Mouse (Mus musculus) right cerebral cortex, postnatal 25 days (tissue): Measurements from ENCODE around the gene Zc3hav1l.

Experiments
- DNase-seq: peaks from one replicate; pipeline ENCODE4 v3.0.0; 2022

Gene Zc3hav1l

DNA sequence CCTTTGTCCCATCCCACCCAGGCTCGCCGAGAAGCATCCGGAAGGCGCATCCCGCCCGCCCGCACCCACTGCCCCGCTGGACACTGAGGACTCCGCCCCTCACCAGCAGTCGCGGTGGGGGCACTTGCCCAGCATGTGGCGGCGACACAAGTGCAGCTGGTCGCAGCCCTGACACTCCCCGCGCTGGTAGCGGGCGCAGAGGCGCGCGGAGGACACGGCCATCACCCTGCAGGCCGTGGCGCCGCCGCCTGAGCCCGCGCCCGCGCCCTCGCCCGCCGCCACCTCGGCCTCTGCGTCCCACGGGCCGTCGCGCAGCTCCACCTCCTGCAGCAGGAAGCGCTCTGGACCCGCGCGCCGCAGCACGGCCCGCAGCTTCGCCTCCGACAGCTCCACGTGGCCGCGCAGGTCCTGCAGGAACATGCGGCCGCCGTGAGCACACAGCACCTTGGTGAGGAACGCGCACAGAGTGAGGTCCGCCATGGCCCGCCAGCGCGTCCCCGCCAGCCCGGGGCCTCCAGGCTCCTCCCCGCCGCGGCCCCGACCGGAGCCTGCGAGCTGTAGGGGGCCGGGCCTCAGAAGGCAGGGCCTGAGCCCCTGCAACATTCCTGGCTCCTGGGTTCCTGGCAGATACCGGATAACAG is at the start of gene Zc3hav1l:
Gene Zc3hav1l, minus strand, starts transcription at position 499 of the 641 bp plus-strand sequence.
- DNase-seq = peak; percentile 70

DNA sequence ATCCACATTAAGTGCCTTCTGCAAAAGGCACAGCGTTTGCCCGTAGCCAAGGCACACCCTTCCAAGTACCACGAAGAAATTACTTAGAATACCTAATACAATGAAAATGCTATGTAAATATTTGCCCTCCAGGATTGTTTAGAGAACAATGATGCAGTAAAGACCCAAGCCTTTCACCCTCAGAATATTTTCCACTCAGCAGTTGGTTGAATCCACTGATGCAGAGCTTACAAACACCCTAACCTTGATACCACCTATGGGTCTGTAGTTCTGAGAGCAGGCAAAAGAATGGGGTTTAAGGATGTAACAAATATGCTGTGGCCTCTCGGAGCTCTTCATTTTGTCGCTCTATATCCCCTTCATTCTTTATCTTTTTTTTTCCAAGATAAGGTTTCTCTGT is 48.8 kb upstream of the Zc3hav1l start:
- no peak for DNase-seq

DNA sequence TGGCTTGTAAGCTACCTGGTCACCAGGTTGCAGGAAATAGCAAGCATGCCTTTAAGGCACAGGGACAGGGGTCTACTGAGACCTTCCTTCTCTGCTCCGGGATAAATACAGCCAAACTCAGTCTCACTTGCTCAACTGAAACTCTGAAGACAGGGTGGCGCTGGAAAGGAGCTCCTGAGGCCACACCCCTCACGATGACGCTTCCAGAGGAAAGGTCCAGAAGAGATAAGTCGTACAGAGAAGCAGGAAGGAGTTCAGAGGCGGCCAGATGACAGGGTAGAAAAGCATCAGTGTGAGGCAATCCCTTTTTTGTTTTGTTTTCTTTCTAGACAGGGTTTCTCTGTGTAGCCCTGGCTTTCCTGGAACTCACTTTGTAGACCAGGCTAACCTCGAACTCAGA is 46.7 kb upstream of the Zc3hav1l start:
- DNase-seq = no peak

DNA sequence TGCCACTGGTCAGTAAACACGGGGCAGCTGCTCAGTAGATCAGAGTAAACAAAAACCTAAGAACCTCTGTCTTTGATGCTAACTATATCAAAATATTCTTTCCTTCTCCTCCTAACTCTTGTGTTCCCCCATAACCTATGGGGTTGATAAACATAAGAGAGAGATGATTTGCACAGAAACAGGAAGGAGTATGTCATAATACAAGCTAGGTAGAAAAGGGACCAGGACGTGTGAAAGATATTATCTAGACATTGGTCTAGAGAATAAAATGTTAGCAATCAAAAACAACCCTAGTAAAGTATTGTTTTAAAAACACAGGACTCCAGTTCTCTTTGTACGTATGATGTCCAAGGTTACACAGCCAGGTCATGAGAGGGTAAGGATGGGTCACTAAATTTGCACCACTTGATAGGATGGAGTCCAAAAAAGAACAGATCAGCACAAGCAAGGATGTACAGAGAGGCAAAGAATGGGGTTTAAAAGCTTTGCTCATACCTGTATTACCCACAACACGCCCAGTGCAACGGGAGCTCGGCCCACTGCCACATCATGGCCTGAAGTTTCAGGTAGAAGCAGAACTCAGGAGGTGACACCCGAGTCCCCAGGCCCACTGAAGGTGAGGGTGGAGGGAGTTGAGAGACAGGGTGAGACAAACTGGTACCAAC is 45.1 kb upstream of the Zc3hav1l start:
- no peak for DNase-seq

DNA sequence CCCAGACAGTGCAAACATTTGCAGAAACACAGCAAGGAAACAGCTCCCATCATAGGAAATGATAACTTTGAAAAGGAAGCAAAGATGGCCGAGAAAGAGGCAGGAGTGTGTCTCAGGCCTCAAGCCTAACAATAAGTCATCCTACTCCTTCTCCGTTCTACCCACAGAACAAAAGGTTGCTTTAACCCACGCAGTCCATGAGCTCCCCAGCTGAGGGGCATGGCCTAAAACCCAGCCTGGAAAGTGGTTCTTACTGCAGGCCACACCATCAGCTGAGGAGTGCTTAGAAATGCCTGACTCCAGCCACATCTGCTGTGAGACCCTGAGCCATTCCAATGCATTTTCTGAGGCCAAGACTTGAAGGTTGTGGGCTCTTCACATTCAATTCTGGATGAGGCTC is 44.5 kb upstream of the Zc3hav1l start:
- no peak for DNase-seq

DNA sequence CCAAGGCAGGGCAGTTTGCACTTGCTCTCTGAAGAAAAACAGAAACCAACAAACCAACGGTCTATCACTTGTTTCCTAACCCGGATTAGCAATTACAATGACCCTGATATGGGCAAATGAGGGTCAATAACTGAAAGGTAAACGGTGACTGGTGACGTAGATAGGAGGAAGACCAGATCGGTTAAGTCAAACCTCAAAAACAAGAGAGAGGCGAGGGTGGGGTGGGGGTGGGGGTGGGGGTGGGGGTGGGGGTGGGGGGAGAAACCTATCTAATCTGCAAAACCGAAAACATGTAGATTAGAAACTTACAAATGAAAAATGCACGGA is 43.6 kb upstream of the Zc3hav1l start:
- no peak for DNase-seq

DNA sequence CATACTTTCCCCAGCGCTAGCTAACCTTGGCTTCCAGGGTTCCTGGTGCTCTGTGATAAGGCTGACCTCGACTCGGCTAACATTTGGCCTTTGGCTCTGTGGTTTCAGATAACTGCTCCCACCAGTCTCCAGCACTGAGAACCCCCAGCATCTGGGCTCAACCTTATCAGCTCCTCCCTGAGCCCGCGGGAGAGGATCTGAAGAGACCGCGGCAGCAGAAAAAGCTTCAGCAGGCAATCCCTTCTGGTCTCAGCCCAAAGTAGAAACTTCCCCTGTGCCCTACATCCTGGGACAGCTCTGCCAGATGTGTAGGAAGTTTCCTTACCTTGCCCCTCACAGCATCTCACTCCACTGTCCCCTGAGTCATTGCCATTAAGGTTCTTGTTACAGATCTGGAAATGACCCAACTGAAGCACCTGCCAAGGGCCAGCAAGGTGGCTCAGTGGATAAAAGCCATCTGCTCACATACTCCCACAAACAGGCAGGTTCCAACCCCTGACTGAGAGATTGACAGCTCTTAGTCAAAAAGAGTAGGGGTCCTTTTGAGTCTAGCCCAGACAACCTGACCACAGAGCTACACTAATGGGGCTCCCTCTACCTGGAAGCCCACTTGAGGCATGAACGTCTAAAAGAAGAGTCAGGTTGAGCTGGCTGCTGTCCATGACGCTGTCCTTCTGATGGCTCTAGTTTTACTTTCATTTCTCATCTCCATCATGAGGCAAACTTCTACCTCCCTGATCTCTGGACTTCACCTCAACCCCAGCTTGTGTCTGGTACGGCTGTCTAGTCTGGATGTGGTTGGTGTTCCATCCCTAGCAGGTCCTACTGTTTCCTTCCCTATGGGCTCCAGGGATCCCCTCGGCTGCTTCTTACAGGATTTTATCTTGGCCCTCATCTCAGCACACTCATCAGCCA is 42.9 kb upstream of the Zc3hav1l start:
- no peak for DNase-seq

DNA sequence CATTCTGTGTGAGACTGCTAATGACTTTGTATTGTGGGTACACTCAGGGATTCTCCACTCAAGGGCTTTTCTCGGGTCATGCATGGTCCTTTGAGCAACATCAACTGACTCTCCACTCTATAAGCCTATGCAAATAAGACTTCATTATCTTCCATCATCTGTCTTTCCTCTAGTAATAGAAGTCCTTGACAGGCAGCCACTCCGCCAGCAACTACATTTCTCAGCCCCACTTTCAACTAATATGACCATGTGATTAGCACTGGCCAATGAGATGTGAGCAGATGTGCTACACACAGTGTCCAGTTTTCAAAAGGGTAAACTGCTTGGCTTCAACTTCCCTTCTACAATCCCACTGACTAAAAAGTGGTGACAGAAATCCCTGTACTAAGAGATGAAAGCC is 40.0 kb upstream of the Zc3hav1l start:
- no peak for DNase-seq

DNA sequence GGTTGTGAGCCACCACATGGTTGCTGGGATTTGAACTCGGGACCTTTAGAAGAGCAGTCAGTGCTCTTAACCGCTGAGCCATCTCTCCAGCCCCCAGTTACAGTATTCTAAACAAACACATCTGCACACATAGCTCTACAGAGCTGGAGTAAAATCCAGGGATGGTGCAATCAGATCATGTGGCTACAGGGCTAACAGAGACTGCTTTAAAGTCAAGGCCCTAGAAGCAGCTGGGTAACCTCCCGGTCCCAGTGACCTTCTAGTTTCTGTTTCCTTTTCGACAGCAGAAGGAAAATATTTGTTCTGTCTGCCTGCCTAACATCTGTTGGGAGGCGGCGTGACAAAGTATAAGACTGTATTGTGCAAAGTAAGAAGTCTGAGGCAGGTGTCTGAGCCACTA is 38.9 kb upstream of the Zc3hav1l start:
- no peak for DNase-seq

DNA sequence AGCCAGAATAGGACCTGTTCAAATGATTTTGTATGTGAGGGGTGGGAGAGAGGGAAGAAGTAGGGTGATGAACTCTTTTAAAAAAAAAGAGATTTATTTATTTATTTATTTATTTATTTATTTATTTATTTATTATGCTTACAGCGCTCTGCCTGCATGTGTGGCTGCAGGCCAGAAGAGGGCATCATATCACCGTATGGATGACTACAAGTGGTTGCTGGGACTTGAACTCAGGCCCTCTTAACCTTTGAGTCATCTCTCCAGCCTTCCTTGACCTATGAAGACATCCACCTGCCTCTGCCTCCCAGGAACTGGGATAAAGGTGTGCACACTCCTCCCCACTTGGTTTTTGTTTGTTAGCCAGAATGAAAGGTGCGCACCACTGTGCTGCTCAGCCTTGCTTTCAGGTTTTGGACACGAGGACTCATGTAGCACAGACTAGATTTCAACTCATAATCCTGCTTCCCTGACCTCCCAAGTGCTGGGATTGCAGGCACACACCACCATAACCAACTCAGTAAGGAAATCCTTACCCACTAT is 38.2 kb upstream of the Zc3hav1l start:
- DNase-seq = no peak

DNA sequence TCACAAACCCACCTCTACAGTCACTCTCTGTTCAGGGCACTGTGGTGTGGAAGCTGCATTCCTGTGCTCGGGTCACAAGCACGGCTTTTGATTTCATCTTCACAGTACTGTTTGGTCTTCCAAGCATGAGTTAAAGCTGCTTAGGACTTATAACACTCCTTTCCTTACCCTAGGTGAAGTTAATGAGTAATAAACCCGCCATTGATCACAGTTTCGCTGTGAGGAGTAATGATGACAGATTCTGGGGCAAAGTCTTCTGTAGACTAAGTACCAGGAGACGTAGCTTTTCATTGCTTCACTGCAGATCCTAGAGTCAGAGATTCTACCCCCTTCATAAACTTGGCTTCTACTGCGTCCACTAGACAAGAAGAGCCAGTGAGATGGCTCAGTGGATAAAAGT is 36.2 kb upstream of the Zc3hav1l start:
- no peak for DNase-seq

DNA sequence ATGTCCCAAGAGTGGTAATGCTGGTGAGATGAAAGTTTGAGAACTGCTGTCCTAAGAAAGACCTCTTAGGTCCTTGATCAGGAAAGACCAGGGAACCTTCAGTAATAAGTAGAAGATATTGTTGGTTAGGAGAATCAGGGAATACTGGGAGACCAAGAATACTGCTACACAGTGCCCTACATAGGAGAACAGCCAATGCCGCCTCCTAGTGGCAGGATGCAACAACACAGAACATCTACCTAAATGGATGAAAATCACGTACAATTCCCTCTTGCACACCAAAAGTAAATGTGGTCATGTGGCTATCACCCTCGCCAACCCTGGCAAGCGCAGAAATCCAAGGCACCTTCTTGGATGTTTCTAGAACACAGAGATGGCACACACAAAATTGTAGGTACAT is 27.5 kb upstream of the Zc3hav1l start:
- peak; percentile 43 for DNase-seq

DNA sequence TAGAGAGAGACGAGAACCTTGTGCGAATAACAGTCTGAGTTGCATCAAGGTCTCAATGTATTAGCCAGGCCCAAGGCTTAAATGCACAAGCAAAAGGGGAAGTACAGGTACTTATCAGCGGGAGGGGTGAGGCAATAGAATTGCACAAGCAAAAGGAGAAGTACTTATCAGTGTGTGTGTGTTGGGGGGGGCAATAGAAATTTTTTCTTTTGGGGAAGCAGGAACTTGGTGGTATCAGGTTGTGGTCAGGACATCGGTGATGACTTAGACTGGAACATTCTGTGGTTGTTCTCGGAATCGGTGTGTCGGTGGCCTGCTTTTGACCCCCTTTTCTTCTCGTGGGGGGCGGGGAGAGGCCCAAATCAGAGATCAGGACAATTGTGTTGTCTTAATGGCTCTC is 21.6 kb upstream of the Zc3hav1l start:
- no peak for DNase-seq

DNA sequence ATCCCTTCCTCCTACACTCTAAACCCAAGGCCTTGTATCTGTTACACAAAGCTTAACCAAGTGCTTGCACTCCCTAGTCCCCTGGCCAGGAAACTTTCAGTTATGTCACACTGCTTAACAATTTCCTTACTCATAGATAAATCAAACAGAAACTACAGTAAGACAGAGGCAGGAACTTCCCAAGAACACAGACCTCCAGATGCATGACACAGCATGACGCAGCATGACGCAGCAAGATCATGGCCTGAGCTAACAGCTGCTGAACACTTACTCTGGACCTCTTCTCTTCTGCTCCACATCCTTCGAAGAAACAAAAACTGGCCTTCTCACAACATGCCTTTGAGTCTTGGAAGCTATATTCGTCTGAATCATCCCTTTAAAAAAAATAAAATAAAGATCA is 17.0 kb upstream of the Zc3hav1l start:
- DNase-seq = no peak

DNA sequence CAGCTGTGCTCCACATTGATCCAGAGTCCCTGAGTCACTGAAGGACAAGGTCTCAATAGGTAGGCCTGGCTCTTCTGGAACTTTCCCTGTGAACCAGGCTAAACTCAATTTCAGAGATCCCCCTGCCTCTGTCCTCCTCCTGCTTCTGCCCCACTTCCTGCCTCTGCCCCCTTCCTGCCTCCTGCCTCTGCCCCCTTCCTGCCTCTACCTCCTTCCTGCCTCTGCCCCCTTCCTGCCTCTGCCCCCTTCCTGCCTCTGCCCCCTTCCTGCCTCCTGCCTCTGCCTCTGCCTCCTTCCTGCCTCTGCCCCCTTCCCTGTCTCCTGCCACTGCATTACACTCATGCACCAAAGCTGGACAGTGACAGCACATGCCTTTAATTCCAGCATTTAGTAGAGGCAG is 10.7 kb upstream of the Zc3hav1l start:
- no peak for DNase-seq

DNA sequence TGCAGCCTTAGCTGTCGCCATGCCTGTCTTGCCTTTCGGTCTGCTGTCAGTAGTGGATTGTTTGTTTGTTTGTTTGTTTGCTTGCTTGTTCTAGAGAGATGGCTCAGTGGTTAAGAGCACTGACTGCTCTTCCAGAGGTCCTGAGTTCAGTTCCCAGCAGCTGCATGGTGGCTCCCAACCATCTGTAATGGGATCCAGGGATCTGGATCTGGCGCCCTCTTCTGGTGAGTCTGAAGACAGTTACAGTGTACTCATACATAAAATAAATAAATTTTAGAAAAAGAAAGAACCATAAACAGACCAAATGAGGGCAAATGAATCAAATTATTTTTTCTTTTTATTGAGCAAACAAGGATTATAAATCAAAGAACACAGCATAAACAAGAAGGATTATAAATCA is 5.9 kb upstream of the Zc3hav1l start:
- no peak for DNase-seq

DNA sequence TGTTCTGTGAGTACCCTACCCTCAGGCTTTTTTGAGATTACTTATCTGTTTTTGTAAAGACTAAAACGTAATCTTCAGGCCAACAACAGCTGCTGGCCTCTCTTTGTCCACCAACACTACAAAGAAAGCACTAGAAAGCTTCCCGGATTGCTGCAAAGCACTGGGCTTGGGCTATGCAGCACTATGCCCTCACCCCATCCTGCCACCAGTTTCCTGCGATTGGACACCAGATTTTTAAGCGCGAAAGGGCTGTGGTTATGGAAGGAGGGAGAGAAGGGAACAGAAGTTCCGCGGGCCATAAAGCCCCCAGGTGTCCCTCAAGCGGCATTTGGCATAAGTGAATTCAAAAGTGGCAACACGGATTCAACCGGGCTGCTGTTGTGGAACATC is 818 bp downstream of the Zc3hav1l start:
- peak; percentile 5 for DNase-seq

DNA sequence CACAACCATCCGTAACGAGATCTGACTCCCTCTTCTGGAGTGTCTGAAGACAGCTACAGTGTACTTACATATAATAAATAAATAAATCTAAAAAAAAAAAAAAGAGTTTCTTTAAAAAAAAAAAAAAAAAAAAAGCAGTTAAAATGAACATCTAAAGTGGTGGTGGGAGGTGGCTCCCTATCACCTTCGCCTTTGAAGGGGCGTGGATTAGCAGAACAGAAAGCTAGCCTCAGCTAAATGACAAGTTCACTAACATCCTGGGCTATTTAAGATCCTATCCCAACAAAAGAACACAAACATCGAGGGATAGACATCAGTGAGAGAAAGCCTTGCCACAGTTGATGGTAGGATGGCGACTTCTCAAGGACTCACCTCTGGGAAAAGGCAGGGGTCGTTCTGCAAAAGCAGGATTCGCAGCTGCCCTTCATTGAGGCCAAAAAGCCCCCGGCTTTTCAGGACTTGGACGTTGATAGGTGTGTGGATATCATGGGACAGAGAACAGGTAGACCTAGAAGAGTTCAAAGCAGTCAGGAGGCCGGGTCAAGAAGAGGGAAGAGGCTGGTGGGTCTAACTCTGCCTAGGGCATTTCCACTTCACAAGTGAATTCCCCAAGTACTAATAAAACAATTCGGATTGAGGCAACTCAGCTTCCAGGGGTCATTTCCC is 1.3 kb downstream of the Zc3hav1l start:
- DNase-seq = no peak

DNA sequence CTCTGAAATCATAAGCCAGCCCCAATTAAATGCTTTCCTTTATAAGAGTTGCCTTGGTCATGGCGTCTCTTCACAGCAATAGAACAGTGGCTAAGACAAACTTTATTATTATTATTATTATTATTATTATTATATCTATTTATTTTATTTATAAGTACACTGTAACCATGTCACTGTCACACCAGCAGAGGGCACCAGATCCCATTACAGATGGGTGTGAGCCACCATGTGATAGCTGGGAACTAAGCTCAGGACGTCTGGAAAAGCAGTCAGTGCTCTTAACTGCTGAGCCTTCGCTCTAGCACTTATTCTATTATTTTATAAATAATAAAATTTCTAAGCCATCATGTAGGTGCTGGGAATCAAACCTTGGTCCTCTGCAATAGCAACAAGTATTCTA is 5.4 kb downstream of the Zc3hav1l start:
- no peak for DNase-seq

DNA sequence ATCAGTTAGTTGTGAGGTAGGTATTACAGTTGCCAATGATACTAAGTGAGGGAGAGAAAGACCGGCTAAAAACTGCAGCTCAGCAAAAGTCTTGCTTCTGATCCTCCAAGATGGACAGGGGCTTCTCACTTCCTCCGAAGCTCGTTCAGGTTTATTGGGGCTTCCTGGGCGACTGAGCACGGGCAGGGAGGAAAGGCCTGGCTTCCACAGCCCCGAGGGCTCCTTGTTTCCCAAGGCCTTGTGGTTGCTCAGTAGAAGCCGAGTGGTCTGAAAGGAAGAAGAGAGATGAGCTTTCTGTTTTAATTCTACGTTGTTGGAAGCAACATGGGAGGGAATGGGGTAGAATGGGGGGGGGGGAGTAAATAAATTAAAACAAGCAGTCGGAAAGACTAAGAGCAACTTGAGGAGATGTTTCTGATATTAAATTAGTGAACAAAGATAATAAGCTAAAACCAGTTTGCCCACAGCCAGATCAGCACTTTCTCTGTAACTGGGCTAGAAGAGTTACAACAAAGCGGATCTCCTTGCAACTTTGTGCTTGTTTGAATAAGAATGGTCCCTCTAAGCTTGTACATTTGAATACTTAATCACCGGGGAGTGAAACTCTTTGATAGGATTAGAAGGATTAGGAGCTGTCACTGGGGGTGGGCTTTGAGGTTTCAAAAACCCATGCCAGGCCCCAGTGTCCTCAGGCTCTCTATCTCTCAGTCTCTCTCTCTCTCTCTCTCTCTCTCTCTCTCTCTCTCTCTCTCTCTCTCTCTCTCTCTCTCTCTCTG is 6.0 kb downstream of the Zc3hav1l start:
- DNase-seq = no peak

DNA sequence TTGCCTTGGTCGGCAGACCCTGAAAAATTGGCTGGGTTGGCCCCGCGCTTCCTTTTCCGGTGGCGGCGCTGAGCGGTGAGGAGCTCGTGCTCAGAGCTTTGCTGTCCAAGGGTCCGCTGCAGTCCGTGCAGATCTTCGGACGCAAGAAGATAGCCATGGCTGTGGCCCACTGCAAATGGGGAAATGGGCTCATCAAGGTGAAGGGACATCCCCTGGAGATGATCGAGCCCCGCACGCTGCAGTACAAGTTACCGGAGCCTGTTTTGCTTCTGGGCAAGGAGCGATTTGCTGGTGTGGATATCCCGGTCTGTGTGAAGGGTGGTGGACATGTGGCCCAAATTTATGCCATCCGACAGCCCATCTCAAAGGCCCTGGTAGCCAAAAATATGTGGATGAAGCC is 14.6 kb downstream of the Zc3hav1l start:
- no peak for DNase-seq

DNA sequence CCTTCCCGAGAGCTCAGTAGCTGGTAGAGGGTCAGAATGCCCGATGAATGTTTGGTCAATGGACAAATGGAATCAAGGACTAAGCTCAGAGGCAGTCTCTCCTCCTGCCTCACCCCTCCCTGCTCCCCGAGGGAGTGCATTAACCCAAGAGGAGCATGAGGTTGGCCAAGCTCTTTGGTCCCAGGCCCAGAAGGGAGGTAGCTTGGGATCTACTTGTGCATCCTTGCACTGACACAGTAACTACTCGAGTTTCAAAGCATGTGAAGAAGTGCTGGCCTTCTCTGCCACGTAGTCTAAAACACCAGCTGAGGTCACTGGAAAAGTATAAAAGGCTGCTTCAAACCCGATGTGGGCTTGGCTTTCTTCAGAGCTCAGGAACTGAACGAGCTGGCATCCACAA is 34.6 kb downstream of the Zc3hav1l start:
- DNase-seq = no peak
